Mouse (Mus musculus): Measurements from ENCODE around the gene Klc2. TPM values are rescaled to one million over a fixed set of nuclear protein-coding genes. Genes with fewer than 3 reads are reported as not detected.

The Klc2 gene
- total RNA-seq, 2 experiments from 2014 or later: 245 to 251 TPM

GRCm38 (mm10) chr19:5060365-5061330 is 57.7 kb downstream of the Klc2 start:
- intact Hi-C loops (cut with DNase I): no loop called here
- DNase-seq (ENCODE audit: low spot score in 2 of 2): no peak

GRCm38 (mm10) chr19:5058801-5059771 is 59.3 kb downstream of the Klc2 start:
- no peak for DNase-seq (ENCODE audit: low spot score in 2 of 2)
- intact Hi-C loops (cut with DNase I): no loop called here

- DNase-seq (ENCODE audit: low spot score in 2 of 2): no peak
- intact Hi-C loops (cut with DNase I): loop anchor here (2.0 kb wide), 1 partner anchor 15 kb away; no protein-coding TSS in a partner anchor
Measured at GRCm38 (mm10) chr19:5057876-5058775, 60.2 kb downstream of the Klc2 start.

Other genes starting within 250 kb of the Klc2 start
- gene Actn3, start 240.7 kb downstream of the Klc2 start, total RNA-seq (2021): 1 to 10 TPM; 1.1 to 1.9 TPM
- gene Zdhhc24, start 239.9 kb downstream of the Klc2 start, total RNA-seq (2021): 10 to 100 TPM; 25.0 to 25.9 TPM
- 10 to 100 TPM; 41.5 to 44.1 TPM for gene Bbs1, start 211.9 kb downstream of the Klc2 start, total RNA-seq (2021)
- 10 to 100 TPM; 43.6 to 44.4 TPM for gene Dpp3, start 190.3 kb downstream of the Klc2 start, total RNA-seq (2021)
- gene Peli3, start 175.4 kb downstream of the Klc2 start, total RNA-seq (2021): 10 to 100 TPM; 19.6 to 26.1 TPM
- 10 to 100 TPM; 52.6 to 58.0 TPM for gene Mrpl11, start 156.4 kb downstream of the Klc2 start, total RNA-seq (2021)
- gene Npas4, start 128.2 kb downstream of the Klc2 start, total RNA-seq (2021): 10 to 100 TPM; 12.4 to 24.4 TPM
- gene Slc29a2, start 94.7 kb downstream of the Klc2 start, total RNA-seq (2021): 10 to 100 TPM; 14.1 to 15.0 TPM
- 100 to 1,000 TPM; 126 to 132 TPM for gene B4gat1, start 79.7 kb downstream of the Klc2 start, total RNA-seq (2021)
- gene AC124502.3, start 79.7 kb downstream of the Klc2 start, total RNA-seq (2021): 1 to 10 TPM; 3.6 to 5.2 TPM
- 10 to 100 TPM; 20.2 to 23.6 TPM for gene Brms1, start 77.2 kb downstream of the Klc2 start, total RNA-seq (2021)
- 10 to 100 TPM; 92.7 to 93.9 TPM for gene Rin1, start 68.1 kb downstream of the Klc2 start, total RNA-seq (2021)
- gene Cd248, start 50.5 kb downstream of the Klc2 start, total RNA-seq (2021): 1 to 10 TPM; 4.6 to 5.4 TPM
- 100 to 1,000 TPM; 163 to 164 TPM for gene Tmem151a, start 33.0 kb downstream of the Klc2 start, total RNA-seq (2021)
- 10 to 100 TPM; 24.6 to 26.0 TPM for gene Yif1a, start 30.0 kb downstream of the Klc2 start, total RNA-seq (2021)
- 100 to 1,000 TPM; 274 to 282 TPM for gene Cnih2, start 20.0 kb downstream of the Klc2 start, total RNA-seq (2021)
- gene Rab1b, start 11.5 kb downstream of the Klc2 start, total RNA-seq (2021): 100 to 1,000 TPM; 157 to 159 TPM
- 10 to 100 TPM; 60.3 to 62.2 TPM for gene Pacs1, start 154.6 kb upstream of the Klc2 start, total RNA-seq (2021)
- gene Sf3b2, start 176.9 kb upstream of the Klc2 start, total RNA-seq (2021): 100 to 1,000 TPM; 196 to 198 TPM
- gene Gal3st3, start 179.8 kb upstream of the Klc2 start, total RNA-seq (2021): 10 to 100 TPM; 84.3 to 92.4 TPM
- not detected for gene Catsper1, start 217.2 kb upstream of the Klc2 start, total RNA-seq (2021)
- 10 to 100 TPM; 21.2 to 23.9 TPM for gene Cst6, start 231.0 kb upstream of the Klc2 start, total RNA-seq (2021)
- gene Eif1ad, start 248.2 kb upstream of the Klc2 start, total RNA-seq (2021): 10 to 100 TPM; 24.9 to 25.6 TPM
- 10 to 100 TPM; 83.4 to 84.4 TPM for gene Banf1, start 248.6 kb upstream of the Klc2 start, total RNA-seq (2021)